ENCODE assay signal across 9 mouse cellular contexts in the genomic region with DNA sequence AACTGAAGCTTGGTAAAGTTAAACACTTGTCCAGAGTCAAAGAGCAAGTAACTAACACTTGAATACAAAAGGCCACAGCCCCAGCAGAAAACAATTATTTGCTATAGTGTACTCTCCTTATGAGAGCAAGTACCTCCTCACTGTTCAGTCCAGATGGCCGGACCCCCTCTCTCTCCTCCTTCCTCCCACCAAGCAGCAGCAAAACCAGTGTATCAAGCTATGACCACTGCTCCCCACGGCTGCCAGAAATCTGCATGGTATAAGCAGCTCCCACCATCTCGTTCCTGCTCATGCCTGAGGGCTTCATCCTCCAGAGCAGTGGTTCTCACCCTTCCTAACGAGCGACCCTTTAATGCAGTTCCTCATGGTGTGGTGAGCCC. TPM values are rescaled to one million over a fixed set of nuclear protein-coding genes. Genes with fewer than 3 reads are reported as not detected.
DNase-seq lines count a peak whose midpoint lies in the region; ATAC-seq and TF ChIP-seq lines count a peak whose summit lies in the region.
"Had no signal": no experiment of that assay in that cellular context is flagged by ENCODE, and none has a peak within 500 bp of the region (broad histone marks: within the 10 kb centered on the region; RNA-seq: fewer than 3 reads in every experiment).

No protein-coding gene starts in this region.

- DNase-seq in heart, adult 11 months: peak; percentile 92
- no peak for DNase-seq in heart, adult 18-20 months
- no peak for DNase-seq in lung, postnatal 25 days (ENCODE audit: low spot score)
- no peak for DNase-seq in midbrain, postnatal 0 days (ENCODE audit: low spot score)
- no peak for DNase-seq in cerebellum, adult 11-12 months
- no peak for DNase-seq in frontal cortex, postnatal 10 days (ENCODE audit: low spot score in 2 of 2)
- DNase-seq: adrenal gland, postnatal 10 days had no signal

- H3K27me3 ChIP-seq in lung, embryonic 15.5 days: no peaks in the 10 kb centered on the region
- H3K27me3 ChIP-seq in hindbrain, embryonic 16.5 days (replicated peaks; ENCODE audit: control insufficient read depth, insufficient read depth, low read length): no peaks in the 10 kb centered on the region
- H3K27me3 ChIP-seq in midbrain, postnatal 0 days (ENCODE audit: insufficient read depth, low read length): no peaks in the 10 kb centered on the region

- H3K9ac ChIP-seq in lung, embryonic 15.5 days: 0 out of 2 replicates have a peak overlapping the region, but pooled peaks have one; percentile 12
- H3K9ac ChIP-seq in hindbrain, embryonic 16.5 days (ENCODE audit: low read depth, low read length): no peak overlapping the region
- H3K9ac ChIP-seq in midbrain, postnatal 0 days (replicated peaks; ENCODE audit: low read length, poor library complexity, severe bottlenecking): no peak overlapping the region

- no peaks in the 10 kb centered on the region for H3K9me3 ChIP-seq in lung, embryonic 15.5 days
- H3K9me3 ChIP-seq in hindbrain, embryonic 16.5 days (ENCODE audit: control insufficient read depth, low read length): no peaks in the 10 kb centered on the region
- no peaks in the 10 kb centered on the region for H3K9me3 ChIP-seq in midbrain, postnatal 0 days (ENCODE audit: low read length)

- TF ChIP-seq CTCF in midbrain, postnatal 0 days (IDR thresholded peaks at IDR 0.05): no peak

- peak; percentile 32; the same call in 1 of the 2 replicates for ATAC-seq in lung, embryonic 15.5 days (ENCODE audit: borderline replicate concordance, extremely low read depth, low FRiP score, low TSS enrichment)
- peak; percentile 46 for ATAC-seq in hindbrain, embryonic 16.5 days
- ATAC-seq in midbrain, postnatal 0 days (ENCODE audit: low FRiP score): no peak

- H3K4me3 ChIP-seq in lung, embryonic 15.5 days: no peak overlapping the region
- no peak overlapping the region for H3K4me3 ChIP-seq in hindbrain, embryonic 16.5 days (ENCODE audit: low read length)
- H3K4me3 ChIP-seq in midbrain, postnatal 0 days (ENCODE audit: low read depth, low read length): no peak overlapping the region

- 52% methylated on average over 5 of the region's 5 CpGs for WGBS in lung, embryonic 15.5 days
- 32% methylated on average over 5 of the region's 5 CpGs for WGBS in hindbrain, embryonic 16.5 days
- 43% methylated on average over 5 of the region's 5 CpGs for WGBS in midbrain, postnatal 0 days

- peak overlapping the region; percentile 77 for H3K27ac ChIP-seq in lung, embryonic 15.5 days
- H3K27ac ChIP-seq in hindbrain, embryonic 16.5 days (ENCODE audit: low read depth, low read length): no peak overlapping the region; the same call in 1 of the 2 replicates
- 0 out of 2 replicates have a peak overlapping the region, but pooled peaks have one; percentile 26 for H3K27ac ChIP-seq in midbrain, postnatal 0 days (ENCODE audit: low read depth, low read length)

- no peak overlapping the region for H3K4me2 ChIP-seq in lung, embryonic 15.5 days
- no peak overlapping the region for H3K4me2 ChIP-seq in hindbrain, embryonic 16.5 days (ENCODE audit: low read length)
- no peak overlapping the region for H3K4me2 ChIP-seq in midbrain, postnatal 0 days (ENCODE audit: low read depth, low read length, poor library complexity, severe bottlenecking)

- H3K4me1 ChIP-seq in lung, embryonic 15.5 days: peaks cover 33% of the 10 kb centered on the region
- peaks cover 13% of the 10 kb centered on the region for H3K4me1 ChIP-seq in hindbrain, embryonic 16.5 days (ENCODE audit: control insufficient read depth, insufficient read depth, low read depth, low read length)
- peaks cover 6% of the 10 kb centered on the region; the same call in 1 of the 2 replicates for H3K4me1 ChIP-seq in midbrain, postnatal 0 days (ENCODE audit: insufficient read depth, low read length)

- H3K36me3 ChIP-seq in lung, embryonic 15.5 days: no peaks in the 10 kb centered on the region
- H3K36me3 ChIP-seq in hindbrain, embryonic 16.5 days (ENCODE audit: control insufficient read depth, insufficient read depth, low read length): no peaks in the 10 kb centered on the region
- H3K36me3 ChIP-seq in midbrain, postnatal 0 days (ENCODE audit: insufficient read depth, low read length): no peaks in the 10 kb centered on the region

RNA-seq across cellular contexts. Expression of a gene that starts 26.4 kb away (rescaled TPM):
- 100 to 1,000 TPM in 1 of 2 experiments, 10 to 100 TPM in 1; 77.8 to 111 TPM for total RNA-seq in heart, adult 18-20 months (2021)
- polyA plus RNA-seq in lung, embryonic 15.5 days (2015; fragmentation: Nextera tagmentation; extraction: Ambion mirVana): 101 and 107 TPM in 2 replicates
- polyA plus RNA-seq in hindbrain, embryonic 16.5 days (2015; fragmentation: Nextera tagmentation; extraction: Ambion mirVana): 138 and 159 TPM in 2 replicates
- 124 and 133 TPM in 2 replicates for total RNA-seq in midbrain, postnatal 0 days (2014; rRNA removed)
- 150 and 158 TPM in 2 replicates for polyA plus RNA-seq in midbrain, postnatal 0 days (2015; fragmentation: Nextera tagmentation; extraction: Ambion mirVana)

RNA-seq across cellular contexts. Expression of a gene that starts 42.7 kb away (rescaled TPM):
- 1 to 10 TPM in 1 of 2 experiments, under 1 TPM in 1; 0.90 to 1.0 TPM for total RNA-seq in heart, adult 18-20 months (2021)
- 92.1 and 94.7 TPM in 2 replicates for polyA plus RNA-seq in lung, embryonic 15.5 days (2015; fragmentation: Nextera tagmentation; extraction: Ambion mirVana)
- polyA plus RNA-seq in hindbrain, embryonic 16.5 days (2015; fragmentation: Nextera tagmentation; extraction: Ambion mirVana): 14.8 and 19.8 TPM in 2 replicates
- total RNA-seq in midbrain, postnatal 0 days (2014; rRNA removed): 4.2 and 4.7 TPM in 2 replicates
- 4.6 and 4.8 TPM in 2 replicates for polyA plus RNA-seq in midbrain, postnatal 0 days (2015; fragmentation: Nextera tagmentation; extraction: Ambion mirVana)

RNA-seq across cellular contexts. Expression of a gene that starts 51.1 kb away (rescaled TPM):
- 10 to 100 TPM; 11.9 to 15.2 TPM for total RNA-seq in heart, adult 18-20 months (2021)
- 74.8 and 81.0 TPM in 2 replicates for polyA plus RNA-seq in lung, embryonic 15.5 days (2015; fragmentation: Nextera tagmentation; extraction: Ambion mirVana)
- polyA plus RNA-seq in hindbrain, embryonic 16.5 days (2015; fragmentation: Nextera tagmentation; extraction: Ambion mirVana): 6.7 and 7.0 TPM in 2 replicates
- total RNA-seq in midbrain, postnatal 0 days (2014; rRNA removed): 2.0 and 6.8 TPM in 2 replicates
- 3.3 and 4.5 TPM in 2 replicates for polyA plus RNA-seq in midbrain, postnatal 0 days (2015; fragmentation: Nextera tagmentation; extraction: Ambion mirVana)
